Mouse (Mus musculus) ES-E14 (cell line): ENCODE measurements around the gene Sox12.

Source experiments
- MAFK ChIP-seq: IDR thresholded peaks from 2 replicates; pipeline ENCODE4 v1.6.1; 2014; ENCODE audit warnings: mild to moderate bottlenecking, low read depth, low read length, inconsistent platforms; ENCODE audit not compliant: insufficient read depth
- ZC3H11A ChIP-seq: IDR thresholded peaks from 2 replicates; pipeline ENCODE4 v1.6.1; 2012; ENCODE audit warnings: low read depth, mild to moderate bottlenecking, inconsistent platforms, low read length, borderline replicate concordance
- ZNF384 ChIP-seq: IDR thresholded peaks from 2 replicates; pipeline ENCODE4 v1.6.1; 2012; ENCODE audit warnings: low read depth, low read length, inconsistent platforms

- no peak for TF ChIP-seq MAFK
- no peak for TF ChIP-seq ZC3H11A
- no peak for TF ChIP-seq ZNF384
These were observed 29.6 kb upstream of the Sox12 start for GRCm38 (mm10) chr2:152427493-152427892.
